Mouse (Mus musculus): Measurements from ENCODE around the gene Col5a3. TPM values are rescaled to one million over a fixed set of nuclear protein-coding genes. Genes with fewer than 3 reads are reported as not detected.

Gene Col5a3
- polyA plus RNA-seq, 1 experiment from 2014 or later, result 2.7 TPM

DNA sequence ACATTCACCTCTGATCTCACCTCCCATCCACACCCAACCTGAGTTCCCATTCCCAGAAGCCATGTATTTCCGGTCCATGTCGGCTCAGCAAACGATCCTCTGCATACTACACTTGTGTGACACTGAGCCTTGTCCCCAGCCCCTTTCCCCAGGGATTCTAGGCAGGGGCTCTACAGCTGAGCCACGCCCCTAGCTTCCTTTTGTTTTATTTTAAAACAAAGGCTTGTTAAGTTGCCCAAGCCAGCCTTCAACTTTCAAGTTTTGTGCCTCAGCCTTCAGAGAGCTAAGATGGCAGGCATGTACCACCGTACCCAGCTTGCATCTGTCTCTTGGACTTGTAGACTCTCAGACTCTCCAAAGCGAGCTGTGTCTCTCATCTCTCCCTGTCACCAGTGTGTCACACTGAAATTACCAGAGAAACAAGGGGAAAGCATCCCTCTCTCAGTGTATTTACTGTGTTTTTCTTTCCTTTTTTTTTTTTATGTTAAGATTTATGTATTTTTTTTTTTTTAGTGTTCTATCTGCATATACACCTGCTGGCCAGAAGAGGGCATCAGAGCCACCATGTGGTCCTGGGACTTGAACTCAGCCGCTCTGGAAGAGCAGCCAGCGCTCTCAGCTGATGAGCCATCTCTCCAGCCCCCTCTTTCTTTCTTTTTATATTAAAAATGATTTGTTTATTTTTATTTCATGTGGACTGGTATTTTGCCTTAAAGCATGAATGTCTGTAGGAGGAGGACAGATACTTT is 76.4 kb downstream of the Col5a3 start:
- no peak for ATAC-seq
- H3K4me2 ChIP-seq (replicated peaks), result no peak overlapping the region
- no peak overlapping the region for H3K4me3 ChIP-seq (replicated peaks)
- no peak overlapping the region for H3K9ac ChIP-seq
- H3K27ac ChIP-seq, result no peak overlapping the region
- 0 out of 2 replicates have a peak, but pooled peaks cover 2% of the 10 kb centered on the region for H3K4me1 ChIP-seq (replicated peaks)
- H3K27me3 ChIP-seq (replicated peaks), result peaks cover 8% of the 10 kb centered on the region
- no peaks in the 10 kb centered on the region for H3K9me3 ChIP-seq
- no peaks in the 10 kb centered on the region for H3K36me3 ChIP-seq
- WGBS, result 48% methylated on average over 8 of the region's 8 CpGs

DNA sequence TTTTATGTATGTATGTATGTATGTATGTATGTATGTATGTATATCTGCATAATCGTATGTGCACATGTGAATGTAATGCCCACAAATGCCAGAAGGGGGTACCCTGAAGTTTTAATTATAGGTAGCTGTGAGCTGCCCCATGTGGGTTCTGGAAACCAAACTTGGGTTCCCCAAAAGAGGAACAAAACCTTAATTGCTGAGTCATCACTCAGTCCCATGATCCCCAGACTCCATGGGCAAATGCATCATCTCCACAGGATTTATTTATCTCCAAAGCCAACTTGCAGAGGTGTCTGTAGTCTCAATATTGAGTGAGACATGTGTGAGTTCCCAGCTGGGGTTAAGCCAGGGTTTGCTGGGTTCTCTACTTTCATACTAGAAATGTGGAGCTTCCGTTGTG is 77.6 kb downstream of the Col5a3 start:
- WGBS, result 95% methylated on average over 2 of the region's 2 CpGs
- Histone ChIP-seq H3K4me1 (replicated peaks) (0 out of 2 replicates have a peak, but pooled peaks cover 2% of the 10 kb centered on the region), H3K9ac (no peak overlapping the region), H3K27me3 (replicated peaks) (peaks cover 4% of the 10 kb centered on the region; the same call in 1 of the 2 replicates), H3K4me2 (replicated peaks) (no peak overlapping the region), H3K4me3 (replicated peaks) (no peak overlapping the region), H3K9me3 (no peaks in the 10 kb centered on the region), H3K36me3 (no peaks in the 10 kb centered on the region), H3K27ac (no peak overlapping the region)
- no peak for ATAC-seq

DNA sequence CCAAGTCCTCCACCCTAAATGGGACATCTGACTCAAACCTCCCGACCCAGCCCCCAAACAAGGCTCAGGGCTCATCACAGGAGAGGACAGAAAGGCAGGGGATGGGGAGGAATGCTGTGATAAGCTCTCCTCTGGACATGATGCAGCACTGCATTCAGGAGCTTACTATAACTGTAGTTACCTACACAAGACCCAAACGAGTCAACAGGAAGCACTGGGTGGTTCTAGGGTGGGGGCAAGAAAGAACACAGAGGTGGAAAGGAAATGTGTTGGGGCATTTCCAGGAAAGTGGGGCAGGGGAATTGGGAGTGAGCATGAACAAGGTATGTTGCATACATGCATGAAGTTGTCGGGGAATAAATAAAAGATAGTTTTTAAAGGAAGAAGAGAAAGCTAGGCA is 80.2 kb downstream of the Col5a3 start:
- Histone ChIP-seq H3K27me3 (replicated peaks) (no peaks in the 10 kb centered on the region), H3K4me3 (replicated peaks) (no peak overlapping the region), H3K36me3 (no peaks in the 10 kb centered on the region), H3K9me3 (no peaks in the 10 kb centered on the region), H3K4me1 (replicated peaks) (no peaks in the 10 kb centered on the region), H3K4me2 (replicated peaks) (no peak overlapping the region), H3K27ac (no peak overlapping the region), H3K9ac (no peak overlapping the region)
- ATAC-seq, result no peak
- 69% methylated on average over 3 of the region's 3 CpGs for WGBS

DNA sequence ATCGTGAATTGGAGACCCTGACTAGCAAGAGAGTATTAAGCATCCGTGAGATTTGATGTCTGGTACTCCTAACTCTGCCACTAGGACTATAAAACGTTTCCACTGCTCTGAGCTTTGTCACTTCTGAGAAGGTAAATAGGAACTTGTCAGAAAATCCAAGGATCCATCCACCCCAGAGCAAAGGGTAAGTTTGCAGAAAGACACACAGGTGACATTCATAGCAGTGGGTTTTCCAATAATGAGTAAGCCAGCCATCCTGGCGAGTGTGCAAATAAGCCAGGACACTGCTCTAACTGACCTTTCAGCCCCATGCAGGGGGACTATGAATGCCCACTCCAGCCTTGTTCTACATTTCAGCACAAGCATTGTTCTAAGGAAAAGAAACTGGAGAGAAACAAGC is 83.1 kb downstream of the Col5a3 start:
- Histone ChIP-seq H3K4me1 (replicated peaks) (peaks cover 8% of the 10 kb centered on the region), H3K4me3 (replicated peaks) (no peak overlapping the region), H3K4me2 (replicated peaks) (no peak overlapping the region), H3K27me3 (replicated peaks) (peaks cover 24% of the 10 kb centered on the region), H3K9me3 (no peaks in the 10 kb centered on the region), H3K9ac (no peak overlapping the region), H3K27ac (no peak overlapping the region), H3K36me3 (no peaks in the 10 kb centered on the region)
- WGBS, result 53% methylated on average over 4 of the region's 4 CpGs
- no peak for ATAC-seq

DNA sequence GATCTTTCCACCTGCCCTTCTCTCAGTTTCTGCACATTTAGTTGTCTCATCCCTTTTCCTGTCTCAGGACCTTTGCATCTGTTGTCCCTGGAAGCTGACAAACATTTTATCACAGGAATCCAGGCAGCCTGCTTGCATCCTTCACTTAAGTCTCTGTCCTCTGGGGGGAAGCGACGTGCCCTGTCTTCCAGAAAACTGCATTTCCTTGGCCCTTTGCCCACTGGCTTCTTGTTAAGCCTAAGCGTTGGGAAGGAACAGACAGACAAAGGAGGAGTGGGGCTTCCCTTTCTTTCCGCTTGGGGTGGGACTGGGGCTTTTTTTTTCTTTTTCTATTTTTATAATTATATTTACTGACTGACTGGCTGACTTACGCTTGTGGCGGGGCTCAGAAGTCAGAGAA is 85.4 kb downstream of the Col5a3 start:
- Histone ChIP-seq H3K27me3 (replicated peaks) (peaks cover 46% of the 10 kb centered on the region), H3K9ac (no peak overlapping the region), H3K4me2 (replicated peaks) (no peak overlapping the region), H3K4me1 (replicated peaks) (peaks cover 16% of the 10 kb centered on the region), H3K9me3 (no peaks in the 10 kb centered on the region; the same call in 1 of the 2 replicates), H3K4me3 (replicated peaks) (no peak overlapping the region), H3K27ac (no peak overlapping the region), H3K36me3 (no peaks in the 10 kb centered on the region)
- 50% methylated on average over 6 of the region's 6 CpGs for WGBS
- no peak for ATAC-seq

- Histone ChIP-seq H3K4me1 (replicated peaks) (peaks cover 16% of the 10 kb centered on the region), H3K36me3 (no peaks in the 10 kb centered on the region), H3K4me3 (replicated peaks) (peak overlapping the region; percentile 48), H3K27me3 (replicated peaks) (peaks cover 46% of the 10 kb centered on the region), H3K27ac (no peak overlapping the region), H3K9me3 (no peaks in the 10 kb centered on the region; the same call in 1 of the 2 replicates), H3K4me2 (replicated peaks) (peak overlapping the region; percentile 97), H3K9ac (peak overlapping the region; percentile 11; the same call in 1 of the 2 replicates)
- peak; percentile 85 for ATAC-seq
- under 1% methylated on average over 46 of the region's 46 CpGs for WGBS
Observed at GRCm38 (mm10) chr9:20727601-20728113, 87.2 kb downstream of the Col5a3 start.

DNA sequence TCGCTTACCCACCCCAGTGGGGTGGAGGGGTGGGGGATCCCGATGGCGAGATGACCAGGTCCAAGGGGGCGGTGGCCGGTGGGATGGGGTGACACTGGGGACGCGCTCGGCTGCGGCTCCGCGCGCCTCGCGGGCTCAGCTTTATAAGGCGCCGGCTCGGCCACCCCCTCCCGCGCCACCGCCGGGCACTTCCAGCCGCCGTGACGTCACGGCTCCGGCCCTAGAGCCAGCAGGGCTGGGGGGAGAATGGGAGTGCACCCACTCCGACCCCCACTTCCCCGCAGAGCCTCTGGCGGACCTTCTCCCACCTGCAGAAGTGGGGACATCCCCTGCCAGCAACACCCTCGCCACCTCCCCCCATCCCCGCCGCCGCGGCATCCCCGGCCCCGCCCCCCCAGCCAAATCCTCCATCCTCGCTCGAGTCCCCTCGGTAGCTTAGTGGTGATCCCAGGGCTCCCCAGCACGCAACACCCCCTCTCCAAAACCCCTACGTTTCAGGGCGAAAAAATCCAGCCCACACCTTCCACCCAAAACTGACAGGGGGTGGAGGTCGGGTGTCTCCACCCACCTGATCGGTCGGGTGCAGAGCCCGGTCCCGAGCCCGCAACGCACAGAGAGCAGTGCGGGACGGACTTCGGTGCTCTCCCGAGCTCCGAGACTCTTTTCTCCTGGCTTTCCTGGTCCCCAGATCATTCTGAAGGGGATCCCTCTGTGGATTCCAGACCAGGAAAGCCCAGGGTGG is 87.8 kb downstream of the Col5a3 start:
- H3K9me3 ChIP-seq, result no peaks in the 10 kb centered on the region; the same call in 1 of the 2 replicates
- H3K4me3 ChIP-seq (replicated peaks), result peak overlapping the region; percentile 48
- ATAC-seq, result peak; percentile 63
- H3K27me3 ChIP-seq (replicated peaks), result peaks cover 46% of the 10 kb centered on the region
- peak overlapping the region; percentile 97 for H3K4me2 ChIP-seq (replicated peaks)
- WGBS, result under 1% methylated on average over 52 of the region's 54 CpGs
- H3K4me1 ChIP-seq (replicated peaks), result peaks cover 16% of the 10 kb centered on the region
- H3K36me3 ChIP-seq, result no peaks in the 10 kb centered on the region
- peak overlapping the region; percentile 23 for H3K9ac ChIP-seq
- H3K27ac ChIP-seq, result no peak overlapping the region

DNA sequence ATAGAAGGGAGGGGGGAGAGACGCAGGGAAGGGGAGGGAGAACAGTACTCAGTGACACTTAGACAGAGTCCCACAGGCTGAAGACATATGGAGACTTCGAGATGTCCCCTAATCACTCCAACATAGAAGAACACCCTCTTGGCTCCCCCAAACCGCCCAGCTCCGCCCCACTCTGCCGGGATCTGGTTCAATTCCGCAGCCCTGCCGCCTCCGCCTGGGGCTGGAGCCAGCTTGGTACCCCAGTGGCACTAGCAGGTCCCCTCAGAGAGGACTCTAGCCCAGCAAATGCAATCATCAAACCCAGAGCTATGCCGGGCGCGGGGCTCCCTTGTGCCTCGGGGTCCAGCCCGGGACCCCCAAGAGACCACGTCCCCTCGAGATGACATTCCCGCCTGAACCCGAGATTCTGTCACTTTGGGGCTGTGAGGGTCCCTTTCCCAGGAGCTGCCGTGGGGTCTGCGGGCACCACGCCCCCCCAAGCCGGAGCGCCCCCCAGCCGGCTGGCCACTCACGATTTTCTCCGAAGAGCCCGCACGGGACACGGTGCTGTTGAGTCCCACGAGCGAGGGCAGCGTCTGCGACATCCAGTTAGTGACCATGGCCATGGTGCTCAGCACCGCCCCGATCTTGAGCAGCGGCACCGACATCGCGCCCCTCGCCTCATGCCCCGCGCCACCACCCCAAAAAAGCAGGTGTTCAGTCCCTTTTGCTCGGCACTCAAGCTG is 88.6 kb downstream of the Col5a3 start:
- Histone ChIP-seq H3K27ac (no peak overlapping the region), H3K9me3 (no peaks in the 10 kb centered on the region; the same call in 1 of the 2 replicates), H3K9ac (0 out of 2 replicates have a peak overlapping the region, but pooled peaks have one; percentile 23), H3K27me3 (replicated peaks) (peaks cover 46% of the 10 kb centered on the region), H3K4me2 (replicated peaks) (peak overlapping the region; percentile 97), H3K36me3 (no peaks in the 10 kb centered on the region), H3K4me1 (replicated peaks) (peaks cover 18% of the 10 kb centered on the region), H3K4me3 (replicated peaks) (peak overlapping the region; percentile 48)
- WGBS, result 1% methylated on average over 42 of the region's 42 CpGs
- no peak; the same call in 1 of the 2 replicates for ATAC-seq

DNA sequence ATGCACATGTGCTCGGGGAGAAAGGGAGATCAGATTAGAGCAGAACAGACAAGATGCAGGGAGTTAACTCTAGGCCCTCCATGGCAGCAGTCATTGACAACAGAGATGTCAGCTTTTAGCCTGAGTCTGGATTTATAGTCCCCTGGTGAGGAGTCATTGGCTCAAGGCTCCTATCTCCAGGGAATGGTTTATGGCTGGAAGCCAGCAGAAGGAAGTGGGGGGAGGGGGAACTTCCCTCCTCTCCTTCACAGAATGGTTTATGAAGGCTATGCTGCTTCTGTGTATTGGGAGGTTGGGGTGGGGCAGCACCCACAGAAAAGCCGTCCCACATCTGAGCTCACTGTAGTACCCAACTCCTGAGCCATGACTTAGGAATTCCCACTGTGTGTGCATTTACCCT is 93.3 kb downstream of the Col5a3 start:
- Histone ChIP-seq H3K36me3 (no peaks in the 10 kb centered on the region), H3K27ac (no peak overlapping the region), H3K4me1 (replicated peaks) (peaks cover 8% of the 10 kb centered on the region), H3K27me3 (replicated peaks) (peaks cover 19% of the 10 kb centered on the region), H3K4me2 (replicated peaks) (no peak overlapping the region), H3K4me3 (replicated peaks) (no peak overlapping the region), H3K9ac (no peak overlapping the region), H3K9me3 (no peaks in the 10 kb centered on the region; the same call in 1 of the 2 replicates)
- WGBS, result 18% methylated on average over 2 of the region's 2 CpGs
- ATAC-seq, result peak; percentile 81

Other genes starting within 250 kb of the Col5a3 start
- 12.0 and 13.8 TPM in 2 replicates for gene Zfp846, start 233.8 kb downstream of the Col5a3 start, polyA plus RNA-seq (2015; fragmentation: Nextera tagmentation; extraction: Ambion mirVana)
- 356 and 399 TPM in 2 replicates for gene Ubl5, start 172.2 kb downstream of the Col5a3 start, polyA plus RNA-seq (2015; fragmentation: Nextera tagmentation; extraction: Ambion mirVana)
- gene Fbxl12, start 170.3 kb downstream of the Col5a3 start, polyA plus RNA-seq (2015; fragmentation: Nextera tagmentation; extraction: Ambion mirVana), result 14.7 and 16.4 TPM in 2 replicates
- 44.1 and 46.8 TPM in 2 replicates for gene Pin1, start 163.0 kb downstream of the Col5a3 start, polyA plus RNA-seq (2015; fragmentation: Nextera tagmentation; extraction: Ambion mirVana)
- 8.1 and 8.8 TPM in 2 replicates for gene Olfm2, start 68.7 kb downstream of the Col5a3 start, polyA plus RNA-seq (2015; fragmentation: Nextera tagmentation; extraction: Ambion mirVana)
- gene Rdh8, start 3.4 kb upstream of the Col5a3 start, polyA plus RNA-seq (2015; fragmentation: Nextera tagmentation; extraction: Ambion mirVana), result not detected in 2 replicates
- gene A230050P20Rik, start 53.6 kb upstream of the Col5a3 start, polyA plus RNA-seq (2015; fragmentation: Nextera tagmentation; extraction: Ambion mirVana), result 15.0 and 19.8 TPM in 2 replicates
- gene Angptl6, start 64.7 kb upstream of the Col5a3 start, polyA plus RNA-seq (2015; fragmentation: Nextera tagmentation; extraction: Ambion mirVana), result 8.3 and 10.7 TPM in 2 replicates
- 91.6 and 95.5 TPM in 2 replicates for gene Ppan, start 73.1 kb upstream of the Col5a3 start, polyA plus RNA-seq (2015; fragmentation: Nextera tagmentation; extraction: Ambion mirVana)
- gene Eif3g, start 83.6 kb upstream of the Col5a3 start, polyA plus RNA-seq (2015; fragmentation: Nextera tagmentation; extraction: Ambion mirVana), result 292 and 319 TPM in 2 replicates
- 72.5 and 73.4 TPM in 2 replicates for gene Dnmt1, start 144.8 kb upstream of the Col5a3 start, polyA plus RNA-seq (2015; fragmentation: Nextera tagmentation; extraction: Ambion mirVana)
- 29.2 and 30.4 TPM in 2 replicates for gene S1pr2, start 161.7 kb upstream of the Col5a3 start, polyA plus RNA-seq (2015; fragmentation: Nextera tagmentation; extraction: Ambion mirVana)
- 145 and 159 TPM in 2 replicates for gene Mrpl4, start 187.7 kb upstream of the Col5a3 start, polyA plus RNA-seq (2015; fragmentation: Nextera tagmentation; extraction: Ambion mirVana)
- 12.6 and 12.8 TPM in 2 replicates for gene Icam1, start 200.9 kb upstream of the Col5a3 start, polyA plus RNA-seq (2015; fragmentation: Nextera tagmentation; extraction: Ambion mirVana)
- gene Icam4, start 214.3 kb upstream of the Col5a3 start, polyA plus RNA-seq (2015; fragmentation: Nextera tagmentation; extraction: Ambion mirVana), result 2.9 and 3.0 TPM in 2 replicates
- gene Icam5, start 217.0 kb upstream of the Col5a3 start, polyA plus RNA-seq (2015; fragmentation: Nextera tagmentation; extraction: Ambion mirVana), result 0.06 and 0.16 TPM in 2 replicates